Mouse (Mus musculus): ENCODE data around the gene Tspan32. TPM values are rescaled to one million over a fixed set of nuclear protein-coding genes. Genes with fewer than 3 reads are reported as not detected.

Tspan32 gene
- polyA plus RNA-seq (2017; shearing (Covaris generic)), result 732 TPM

GRCm38 (mm10) chr7:143004727-143005343 lies at the start of gene Tspan32:
Tspan32 (plus strand) TSS chr7:143005046.

GRCm38 (mm10) chr7:142968809-142969511 lies 35.9 kb upstream of the Tspan32 start, which contains the start of gene Ascl2:
Ascl2 (minus strand) TSS chr7:142969264.

GRCm38 (mm10) chr7:143052626-143053007 lies 47.8 kb downstream of the Tspan32 start, which contains the start of gene Cd81:
Cd81 (plus strand) TSS chr7:143052739.

GRCm38 (mm10) chr7:143068882-143069591 lies 64.2 kb downstream of the Tspan32 start, which contains the start of gene Tssc4:
Tssc4 (plus strand) TSS chr7:143069249.

Other genes with a start within 250 kb of the Tspan32 start
- gene Th, start 73.9 kb upstream of the Tspan32 start, polyA plus RNA-seq (2017; shearing (Covaris generic)), result not detected
- 2.2 TPM for gene Ascl2, start 35.8 kb upstream of the Tspan32 start, polyA plus RNA-seq (2017; shearing (Covaris generic))
- gene Cd81, start 47.7 kb downstream of the Tspan32 start, polyA plus RNA-seq (2017; shearing (Covaris generic)), result 198 TPM
- gene Tssc4, start 64.2 kb downstream of the Tspan32 start, polyA plus RNA-seq (2017; shearing (Covaris generic)), result 62.1 TPM
- gene Trpm5, start 89.6 kb downstream of the Tspan32 start, polyA plus RNA-seq (2017; shearing (Covaris generic)), result not detected
- gene Kcnq1, start 101.3 kb downstream of the Tspan32 start, polyA plus RNA-seq (2017; shearing (Covaris generic)), result not detected

Data from CD4-positive, CD25-positive, alpha-beta regulatory T cell, adult 9 weeks (primary cell).